In the genomic region with DNA sequence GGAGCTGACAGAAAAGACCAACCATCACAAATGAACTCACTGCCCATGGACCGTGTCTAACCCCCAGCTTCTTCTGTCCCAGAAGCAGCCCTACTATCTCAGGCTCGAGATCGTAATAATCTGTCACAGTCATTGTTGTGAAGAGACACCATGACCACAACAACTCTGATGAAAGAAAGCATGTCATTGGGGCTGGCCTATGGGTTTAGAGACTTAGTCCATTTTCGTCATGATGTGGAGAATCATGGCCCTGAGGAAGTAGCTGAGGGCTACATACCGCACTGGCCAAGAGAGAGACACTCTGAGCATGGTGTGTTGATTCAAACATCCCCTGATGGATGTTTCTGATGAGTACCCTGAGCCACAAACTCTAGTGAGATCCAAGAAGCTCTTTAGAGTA, we compare ENCODE assay signal across 37 mouse cellular contexts. TPM values are rescaled to one million over a fixed set of nuclear protein-coding genes. Genes with fewer than 3 reads are reported as not detected.
"Had no signal": no experiment of that assay in that cellular context is flagged by ENCODE, and none has a peak within 500 bp of the region (broad histone marks: within the 10 kb centered on the region; RNA-seq: fewer than 3 reads in every experiment).

No protein-coding gene starts in this region.

- H3K9ac ChIP-seq: embryonic facial prominence, embryonic 12.5 days; embryonic facial prominence, embryonic 13.5 days; embryonic facial prominence, embryonic 15.5 days; forebrain, embryonic 12.5 days; forebrain, embryonic 13.5 days; forebrain, embryonic 15.5 days; forebrain, postnatal 0 days had no signal

- H3K4me2 ChIP-seq: embryonic facial prominence, embryonic 12.5 days; embryonic facial prominence, embryonic 13.5 days; embryonic facial prominence, embryonic 15.5 days; forebrain, embryonic 12.5 days; forebrain, embryonic 13.5 days; forebrain, embryonic 15.5 days had no signal

- H3K4me3 ChIP-seq: embryonic facial prominence, embryonic 10.5 days; embryonic facial prominence, embryonic 12.5 days; embryonic facial prominence, embryonic 13.5 days; embryonic facial prominence, embryonic 15.5 days; erythroblast, embryonic 14.5 days; forebrain, embryonic 10.5 days; forebrain, embryonic 12.5 days; forebrain, embryonic 13.5 days; forebrain, embryonic 15.5 days; gastrocnemius, adult 2 months had no signal

- H3K36me3 ChIP-seq: embryonic facial prominence, embryonic 10.5 days; embryonic facial prominence, embryonic 12.5 days; embryonic facial prominence, embryonic 13.5 days; embryonic facial prominence, embryonic 15.5 days; forebrain, embryonic 10.5 days; forebrain, embryonic 12.5 days; forebrain, embryonic 15.5 days had no signal

- DNase-seq: cerebellum, adult 2 months; cerebellum, adult 8-10 months; cerebellum, adult 9-10 months; cerebellum, adult 9-11 months; cerebellum, postnatal 10 days; cerebellum, postnatal 14 days; cerebellum, postnatal 25 days; cerebellum, postnatal 36 days; embryo, embryonic 11 days; forebrain, postnatal 0 days; gastrocnemius, adult 2 months; gastrocnemius, postnatal 10 days; gastrocnemius, postnatal 14 days; gastrocnemius, postnatal 25 days; gastrocnemius, postnatal 36 days; heart, adult 11 months; heart, adult 18-20 months had no signal

- H3K9me3 ChIP-seq: embryonic facial prominence, embryonic 10.5 days; embryonic facial prominence, embryonic 12.5 days; embryonic facial prominence, embryonic 13.5 days; embryonic facial prominence, embryonic 15.5 days; forebrain, embryonic 10.5 days; forebrain, embryonic 12.5 days; forebrain, embryonic 13.5 days; forebrain, embryonic 15.5 days had no signal

- H3K27me3 ChIP-seq: embryonic facial prominence, embryonic 12.5 days; embryonic facial prominence, embryonic 13.5 days; embryonic facial prominence, embryonic 15.5 days; forebrain, embryonic 13.5 days; forebrain, embryonic 15.5 days had no signal

- H3K27ac ChIP-seq: embryonic facial prominence, embryonic 10.5 days; embryonic facial prominence, embryonic 12.5 days; embryonic facial prominence, embryonic 13.5 days; embryonic facial prominence, embryonic 15.5 days; forebrain, embryonic 10.5 days; forebrain, embryonic 12.5 days; forebrain, embryonic 13.5 days; forebrain, embryonic 15.5 days; gastrocnemius, adult 2 months had no signal

- H3K4me1 ChIP-seq: embryonic facial prominence, embryonic 10.5 days; embryonic facial prominence, embryonic 12.5 days; embryonic facial prominence, embryonic 13.5 days; embryonic facial prominence, embryonic 15.5 days; forebrain, embryonic 10.5 days; forebrain, embryonic 12.5 days; forebrain, embryonic 13.5 days; forebrain, embryonic 15.5 days had no signal

- ATAC-seq: forebrain, embryonic 13.5 days; forebrain, embryonic 14.5 days; forebrain, embryonic 15.5 days; forebrain, embryonic 16.5 days; forebrain, postnatal 0 days had no signal

RNA-seq across cellular contexts. Expression of a gene that starts 2.2 kb away (rescaled TPM):
- total RNA-seq: forebrain, postnatal 0 days; gastrocnemius, adult 18-20 months; gastrocnemius, adult 2 months; gastrocnemius, adult 8-10 months; gastrocnemius, postnatal 10 days; gastrocnemius, postnatal 14 days; gastrocnemius, postnatal 25 days; gastrocnemius, postnatal 36 days; gastrocnemius, postnatal 4 days had no signal
- polyA plus RNA-seq: cortical plate, adult 2 months; embryonic facial prominence, embryonic 10.5 days; erythroblast, embryonic 14.5 days; forebrain, embryonic 10.5 days; forebrain, embryonic 11.5 days; forebrain, embryonic 13.5 days; forebrain, embryonic 14.5 days; forebrain, embryonic 15.5 days; forebrain, embryonic 16.5 days; forebrain, postnatal 0 days had no signal

RNA-seq across cellular contexts. Expression of a gene that starts 5.9 kb away (rescaled TPM):
- total RNA-seq: forebrain, postnatal 0 days; gastrocnemius, adult 18-20 months; gastrocnemius, adult 2 months; gastrocnemius, adult 8-10 months; gastrocnemius, postnatal 10 days; gastrocnemius, postnatal 14 days; gastrocnemius, postnatal 25 days; gastrocnemius, postnatal 36 days; gastrocnemius, postnatal 4 days; heart, adult 18-20 months had no signal
- polyA plus RNA-seq: cerebellum, adult 2 months; cortical plate, adult 2 months; embryonic facial prominence, embryonic 10.5 days; embryonic facial prominence, embryonic 11.5 days; embryonic facial prominence, embryonic 12.5 days; embryonic facial prominence, embryonic 13.5 days; embryonic facial prominence, embryonic 14.5 days; embryonic facial prominence, embryonic 15.5 days; erythroblast, embryonic 14.5 days; forebrain, embryonic 10.5 days; forebrain, embryonic 11.5 days; forebrain, embryonic 12.5 days; forebrain, embryonic 13.5 days; forebrain, embryonic 14.5 days; forebrain, embryonic 15.5 days; forebrain, embryonic 16.5 days; forebrain, postnatal 0 days; frontal cortex, adult 2 months had no signal

RNA-seq across cellular contexts. Expression of a gene that starts 7.2 kb away (rescaled TPM):
- total RNA-seq: forebrain, postnatal 0 days; gastrocnemius, adult 18-20 months; gastrocnemius, adult 2 months; gastrocnemius, adult 8-10 months; gastrocnemius, postnatal 10 days; gastrocnemius, postnatal 14 days; gastrocnemius, postnatal 25 days; gastrocnemius, postnatal 36 days; gastrocnemius, postnatal 4 days; heart, adult 18-20 months had no signal
- polyA plus RNA-seq: cerebellum, adult 2 months; cortical plate, adult 2 months; embryonic facial prominence, embryonic 13.5 days; embryonic facial prominence, embryonic 14.5 days; embryonic facial prominence, embryonic 15.5 days; erythroblast, embryonic 14.5 days; forebrain, embryonic 10.5 days; forebrain, embryonic 11.5 days; forebrain, embryonic 12.5 days; forebrain, embryonic 13.5 days; forebrain, embryonic 14.5 days; forebrain, embryonic 15.5 days; forebrain, embryonic 16.5 days; forebrain, postnatal 0 days; frontal cortex, adult 2 months had no signal

RNA-seq across cellular contexts. Expression of a gene that starts 9.3 kb away (rescaled TPM):
- total RNA-seq: granulocyte monocyte progenitor cell, adult 5-6 weeks had no signal
- polyA plus RNA-seq: embryonic facial prominence, embryonic 11.5 days; erythroblast, embryonic 14.5 days; forebrain, embryonic 11.5 days; forebrain, embryonic 14.5 days; forebrain, embryonic 15.5 days had no signal
